Mouse (Mus musculus) mouse embryonic stem cell (cell line): ENCODE data around the gene Spg21.

ENCODE experiments used
- in situ Hi-C, 2 experiments: fragments of 300-500 bp; cut with MboI; formaldehyde crosslinking; loops; 1 replicate in 1 of 2; 3 replicates in 1 of 2; pipeline ENCODE4 v1.14.3; 2019 to 2020; ENCODE audit warnings: low sequenced_read_pairs in 2 of 2, low pct_unique_long_range_greater_than_20kb in 1 of 2, mixed read lengths in 1 of 2; ENCODE audit not compliant: unreplicated experiment in 1 of 2

The Spg21 gene

GRCm38 (mm10) chr9:65525445-65526195 is 64.9 kb downstream of the Spg21 start:
- in situ Hi-C loops, result loop anchor here in 1 of 2 experiments (10.0 kb wide), 1 partner anchor 59 kb away; the partner anchor contains the start of genes Pif1 and Plekho2

- in situ Hi-C loops, result loop anchor here in 1 of 2 experiments (10.0 kb wide), 1 partner anchor 56 kb away; the partner anchor contains the start of genes Pif1 and Plekho2
These were observed 67.8 kb downstream of the Spg21 start for GRCm38 (mm10) chr9:65528417-65529038.

DNA sequence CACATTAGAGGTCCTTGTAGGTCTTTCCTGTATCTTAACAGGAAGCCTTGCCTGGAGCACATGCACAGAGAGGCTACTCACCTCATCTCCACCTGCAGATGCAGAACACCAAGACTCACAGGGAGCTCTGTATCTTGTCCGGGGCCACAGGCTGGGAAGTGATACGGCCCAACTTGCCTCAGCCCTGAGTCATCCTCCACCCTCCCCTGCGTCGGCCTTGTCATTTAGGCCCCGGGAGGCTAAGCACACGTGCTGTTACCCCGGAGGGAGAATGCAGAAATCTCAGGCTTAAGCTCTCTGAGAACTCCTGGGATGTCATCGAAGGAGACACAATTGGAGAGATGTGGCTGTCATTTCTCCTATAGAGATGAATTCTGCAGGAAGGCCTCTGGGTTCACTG is 68.9 kb downstream of the Spg21 start:
- in situ Hi-C loops, result loop anchor here in 1 of 2 experiments (10.0 kb wide), 1 partner anchor 55 kb away; the partner anchor contains the start of genes Pif1 and Plekho2

GRCm38 (mm10) chr9:65531283-65531682 is 70.5 kb downstream of the Spg21 start:
- in situ Hi-C loops, result no loop called here

- in situ Hi-C loops, result no loop called here
These were observed 72.2 kb downstream of the Spg21 start for GRCm38 (mm10) chr9:65532986-65533385.

- in situ Hi-C loops, result no loop called here
These were observed 73.4 kb downstream of the Spg21 start for GRCm38 (mm10) chr9:65534111-65534510.

DNA sequence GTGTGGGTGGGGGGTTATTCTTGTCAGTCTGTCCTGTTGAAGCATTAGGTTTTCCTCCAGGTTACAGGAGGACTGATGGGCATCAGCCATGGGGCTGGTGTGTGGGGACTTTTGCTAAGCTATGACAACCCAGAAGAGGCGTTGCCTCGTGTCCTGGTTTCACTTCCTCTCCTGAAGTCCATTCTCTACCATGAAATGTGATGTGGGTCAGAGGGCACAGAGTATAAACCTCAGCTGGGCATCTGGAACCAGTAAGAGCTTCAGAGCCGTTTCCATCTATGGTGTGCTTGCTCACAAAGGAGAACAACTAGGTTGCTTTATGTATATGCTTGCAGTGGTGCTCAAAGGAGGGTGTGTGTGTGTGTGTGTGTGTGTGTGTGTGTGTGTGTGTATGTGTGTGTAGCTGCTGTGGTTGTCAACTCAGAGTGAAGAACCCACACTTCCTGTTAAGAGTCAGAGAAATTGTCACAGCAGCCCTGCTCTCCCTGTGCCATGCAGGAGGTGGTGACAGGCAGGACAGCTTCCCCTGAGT is 74.5 kb downstream of the Spg21 start:
- in situ Hi-C loops, result no loop called here

GRCm38 (mm10) chr9:65535789-65536469 is 75.2 kb downstream of the Spg21 start:
- in situ Hi-C loops, result no loop called here

GRCm38 (mm10) chr9:65536491-65536890 is 75.7 kb downstream of the Spg21 start:
- in situ Hi-C loops, result no loop called here
